Mouse (Mus musculus) forebrain, postnatal 0 days (tissue): ENCODE data around the gene Tfg. TPM values are rescaled to one million over a fixed set of nuclear protein-coding genes. Genes with fewer than 3 reads are reported as not detected.

Source experiments
- ATAC-seq: fragments of 200-750 bp; cut with Nextera tagmentation; 2 replicates; pipeline ENCODE4 v1.8.0; 2017; ENCODE audit warnings: mild to moderate bottlenecking, moderate library complexity
- DNase-seq: peaks from one replicate; pipeline ENCODE4 v3.0.0-alpha.2; 2015
- H3K27ac ChIP-seq: fragments of 300-500 bp; sonication (generic); 2 replicates; pipeline ENCODE4 v1.5.1; 2014; ENCODE audit warnings: low read depth, mild to moderate bottlenecking, antibody characterized with exemption, low read length, moderate library complexity, mixed read lengths
- H3K27me3 ChIP-seq: fragments of 300-500 bp; sonication (generic); 2 replicates; pipeline ENCODE4 v1.6.1; 2014; ENCODE audit warnings: mild to moderate bottlenecking, low read length, mixed read lengths; ENCODE audit not compliant: insufficient read depth
- H3K36me3 ChIP-seq: fragments of 300-500 bp; sonication (generic); 2 replicates; pipeline ENCODE4 v1.6.1; 2014; ENCODE audit warnings: mild to moderate bottlenecking, moderate library complexity; ENCODE audit not compliant: insufficient read depth
- H3K4me1 ChIP-seq: fragments of 300-500 bp; sonication (generic); 2 replicates; pipeline ENCODE4 v1.6.1; 2014; ENCODE audit warnings: antibody characterized with exemption; ENCODE audit not compliant: insufficient read depth
- H3K4me2 ChIP-seq: fragments of 300-500 bp; sonication (generic); 2 replicates; pipeline ENCODE4 v1.6.1; 2014; ENCODE audit warnings: low read depth, mild to moderate bottlenecking, moderate library complexity
- H3K4me3 ChIP-seq: fragments of 300-500 bp; sonication (generic); 2 replicates; pipeline ENCODE4 v1.5.1; 2014; ENCODE audit warnings: low read depth, low read length, mixed read lengths
- H3K9ac ChIP-seq: fragments of 300-500 bp; sonication (generic); 2 replicates; pipeline ENCODE4 v1.6.1; 2014; ENCODE audit warnings: mild to moderate bottlenecking
- H3K9me3 ChIP-seq: fragments of 300-500 bp; sonication (generic); 2 replicates; pipeline ENCODE4 v1.6.1; 2016; ENCODE audit warnings: low read length
- CTCF ChIP-seq: sonication (generic); IDR thresholded peaks from 2 replicates; pipeline ENCODE4 v1.5.1; 2016; ENCODE audit warnings: antibody characterized with exemption, control low read depth, low read depth
- WGBS: fragments of 180-500 bp; shearing (Covaris S2); extraction: QIAGEN DNeasy Blood & Tissue Kit; methylation state at CpG from one replicate; pipeline ENCODE4 v1.1.7; 2014; 5-methylcytosine and 5-hydroxymethylcytosine counted together
- polyA plus RNA-seq: library from polyadenylated mRNA; unstranded; fragments of >200 nt; fragmentation: Nextera tagmentation; extraction: Ambion mirVana; gene quantifications from 2 replicates; pipeline ENCODE4 v1.2.1, GENCODE M21; 2015
- total RNA-seq: library from RNA; depleted of rRNA; stranded (reverse); fragments of >200 nt; gene quantifications from 2 replicates; pipeline ENCODE4 v1.2.3, GENCODE M21; 2014; rRNA removed

The Tfg gene
- total RNA-seq = 95.9 and 105 TPM in 2 replicates
- 151 and 155 TPM in 2 replicates for polyA plus RNA-seq

DNA sequence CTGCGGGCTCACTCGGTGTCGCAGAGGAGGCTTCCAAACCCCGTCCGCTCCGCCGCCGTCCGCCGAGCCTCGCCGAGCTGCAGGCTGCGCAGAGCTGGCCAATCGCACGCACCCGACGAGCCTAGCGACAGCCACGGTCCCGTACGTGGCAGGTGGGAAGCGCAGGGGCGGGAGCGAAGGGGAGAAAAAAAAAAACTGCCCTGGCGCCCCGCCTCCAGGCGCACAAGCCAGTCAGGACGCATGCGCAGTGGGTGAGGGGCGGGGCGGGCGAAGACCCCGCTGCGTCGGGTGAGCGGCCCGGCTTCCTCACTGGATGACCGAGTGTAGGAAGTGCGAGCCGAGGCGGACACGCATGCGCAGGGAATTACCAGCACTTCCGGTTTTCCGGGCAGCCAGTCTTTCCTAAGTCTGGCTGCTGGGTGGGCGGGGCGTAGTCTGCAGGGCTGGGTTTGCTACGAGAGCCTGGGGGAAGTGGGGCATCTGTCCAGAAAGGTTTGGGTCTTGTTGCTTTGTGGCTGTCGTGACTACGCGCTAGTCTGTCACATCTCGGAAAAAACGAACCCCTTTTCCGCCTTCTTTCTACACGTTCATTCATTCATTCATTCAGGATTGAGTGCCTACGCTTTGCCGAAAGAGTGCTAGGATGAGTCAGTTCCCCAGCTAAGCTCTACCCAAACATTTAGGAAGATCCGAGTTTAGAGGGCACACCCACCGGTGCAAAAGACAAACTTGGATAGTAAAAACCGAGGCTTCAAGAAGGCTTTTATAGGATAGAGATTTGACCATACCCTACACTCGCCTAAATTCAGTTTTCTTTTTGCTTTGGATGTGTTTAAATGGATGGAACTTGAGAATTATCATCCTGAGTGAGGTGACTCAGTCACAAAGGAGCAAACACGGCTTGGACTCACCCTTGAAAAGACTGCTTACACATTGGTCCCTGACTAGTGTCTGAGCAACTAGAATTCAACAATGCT, at the start of gene Tfg:
Tfg (minus strand) TSS at position 227 of the 977 bp plus-strand sequence.
- peak within 1 kb of the TSS; percentile 76 for H3K4me3 ChIP-seq
- peak; percentile 97 for ATAC-seq
- H3K4me2 ChIP-seq = peak within 1 kb of the TSS; percentile 75
- DNase-seq = peak; percentile 100
- no peak for TF ChIP-seq CTCF
- peak within 1 kb of the TSS; percentile 88 for H3K9ac ChIP-seq
- H3K27ac ChIP-seq = peak within 1 kb of the TSS; percentile 95
- peaks cover 9% of the 10 kb centered on the region; the same call in 1 of the 2 replicates for H3K4me1 ChIP-seq
- no peaks in the 10 kb centered on the region for H3K36me3 ChIP-seq
- H3K27me3 ChIP-seq = no peaks in the 10 kb centered on the region
- no peaks in the 10 kb centered on the region for H3K9me3 ChIP-seq
- 3% methylated on average over 62 of the region's 62 CpGs for WGBS

DNA sequence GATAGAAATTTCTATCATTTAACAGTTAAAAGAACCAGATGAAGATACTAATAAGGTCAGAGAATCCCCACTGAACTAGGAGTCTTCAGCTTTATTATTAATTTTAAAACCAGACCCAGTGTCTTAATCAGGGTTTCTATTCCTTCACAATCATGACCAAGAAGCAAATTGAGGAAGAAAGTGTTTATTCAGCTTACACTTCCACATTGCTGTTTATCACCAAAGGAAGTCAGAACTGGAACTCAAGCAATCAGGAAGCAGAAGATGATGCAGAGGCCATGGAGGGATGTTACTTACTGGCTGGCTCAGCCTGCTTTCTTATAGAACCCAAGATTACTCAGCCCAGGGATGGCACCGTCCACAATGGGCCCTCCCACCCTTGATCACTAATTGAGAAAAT, 11.8 kb upstream of the Tfg start:
- no peak for DNase-seq
- Histone ChIP-seq H3K9me3 (no peaks in the 10 kb centered on the region), H3K36me3 (no peaks in the 10 kb centered on the region), H3K4me1 (no peaks in the 10 kb centered on the region), H3K27ac (no peak overlapping the region), H3K4me2 (no peak overlapping the region), H3K4me3 (no peak overlapping the region), H3K9ac (no peak overlapping the region), H3K27me3 (no peaks in the 10 kb centered on the region)
- no peak for ATAC-seq
- WGBS = 23% methylated on average over 1 of the region's 1 CpGs
- TF ChIP-seq CTCF = no peak

- H3K4me2 ChIP-seq = no peak overlapping the region
- H3K9me3 ChIP-seq = no peaks in the 10 kb centered on the region
- no peak for TF ChIP-seq CTCF
- no peak overlapping the region for H3K4me3 ChIP-seq
- DNase-seq (no peak), ATAC-seq (no peak)
- H3K4me1 ChIP-seq = no peaks in the 10 kb centered on the region
- H3K27me3 ChIP-seq = no peaks in the 10 kb centered on the region
- H3K27ac ChIP-seq = no peak overlapping the region
- no peak overlapping the region for H3K9ac ChIP-seq
- 84% methylated on average over 10 of the region's 10 CpGs for WGBS
- H3K36me3 ChIP-seq = no peaks in the 10 kb centered on the region
Measured at GRCm38 (mm10) chr16:56724927-56725326, 7.7 kb upstream of the Tfg start.

GRCm38 (mm10) chr16:56722357-56722756, 5.1 kb upstream of the Tfg start:
- Histone ChIP-seq H3K36me3 (no peaks in the 10 kb centered on the region), H3K4me2 (no peak overlapping the region), H3K27ac (no peak overlapping the region), H3K9ac (no peak overlapping the region), H3K9me3 (no peaks in the 10 kb centered on the region), H3K27me3 (no peaks in the 10 kb centered on the region), H3K4me1 (0 out of 2 replicates have a peak, but pooled peaks cover 4% of the 10 kb centered on the region), H3K4me3 (no peak overlapping the region)
- 71% methylated on average over 4 of the region's 4 CpGs for WGBS
- DNase-seq (no peak), ATAC-seq (no peak)
- no peak for TF ChIP-seq CTCF

DNA sequence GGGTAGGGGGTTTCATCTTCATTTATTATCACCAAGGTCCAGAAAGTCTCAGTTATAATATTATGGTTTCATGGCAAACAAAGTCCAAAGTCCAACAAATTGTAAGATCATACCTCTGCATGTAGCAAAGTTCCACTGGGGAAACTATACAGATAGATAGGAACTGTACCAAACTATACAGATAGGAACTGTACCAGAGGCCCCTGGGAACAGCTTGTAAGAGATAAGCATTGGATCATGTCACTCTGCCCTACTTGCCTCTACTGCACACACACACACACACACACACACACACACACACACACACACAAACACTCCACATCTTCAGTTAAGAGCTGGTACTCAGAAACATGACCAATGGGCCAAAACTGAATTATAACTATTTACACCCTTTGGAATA, 1.8 kb upstream of the Tfg start:
- H3K9ac ChIP-seq = no peak overlapping the region
- H3K27me3 ChIP-seq = no peaks in the 10 kb centered on the region
- no peak for TF ChIP-seq CTCF
- no peaks in the 10 kb centered on the region for H3K9me3 ChIP-seq
- H3K36me3 ChIP-seq = no peaks in the 10 kb centered on the region
- no peak overlapping the region for H3K4me3 ChIP-seq
- H3K4me2 ChIP-seq = no peak overlapping the region
- peaks cover 9% of the 10 kb centered on the region; the same call in 1 of the 2 replicates for H3K4me1 ChIP-seq
- no peak for ATAC-seq
- no peak overlapping the region for H3K27ac ChIP-seq
- DNase-seq = no peak

- peaks cover 9% of the 10 kb centered on the region; the same call in 1 of the 2 replicates for H3K4me1 ChIP-seq
- H3K27ac ChIP-seq = peak overlapping the region; percentile 95
- H3K4me2 ChIP-seq = peak overlapping the region; percentile 75
- peaks cover 5% of the 10 kb centered on the region; the same call in 1 of the 2 replicates for H3K36me3 ChIP-seq
- no peaks in the 10 kb centered on the region for H3K27me3 ChIP-seq
- H3K9ac ChIP-seq = peak overlapping the region; percentile 88
- DNase-seq = peak; percentile 22
- TF ChIP-seq CTCF = no peak
- H3K4me3 ChIP-seq = peak overlapping the region; percentile 76
- no peaks in the 10 kb centered on the region for H3K9me3 ChIP-seq
- peak; percentile 54 for ATAC-seq
- under 1% methylated on average over 36 of the region's 38 CpGs for WGBS
Measured at GRCm38 (mm10) chr16:56716557-56717179, 582 bp downstream of the Tfg start.
